Comparison of ENCODE assay signal across 9 mouse cellular contexts in genomic region chr11:113147535-113148197, GRCm38 (mm10).
A peak's percentile ranks its signal among the peaks of the same experiment; 100 is the strongest.
DNase-seq lines count a peak whose midpoint lies in the region; ATAC-seq lines count a peak whose summit lies in the region.
"Had no signal": no experiment of that assay in that cellular context is flagged by ENCODE, and none has a peak within 500 bp of the region (broad histone marks: within the 10 kb centered on the region; RNA-seq: fewer than 3 reads in every experiment).

No protein-coding gene starts in this region.

- H3K9me3 ChIP-seq in kidney, embryonic 16.5 days (ENCODE audit: low read length) = no peaks in the 10 kb centered on the region
- H3K9me3 ChIP-seq in stomach, embryonic 16.5 days (replicated peaks; ENCODE audit: control insufficient read depth, low read length) = no peaks in the 10 kb centered on the region

- peak; percentile 58 for DNase-seq in adrenal gland, postnatal 14 days
- no peak for DNase-seq in adrenal gland, postnatal 4 days (ENCODE audit: low spot score in 2 of 2)
- DNase-seq in kidney, adult 9 months = no peak
- DNase-seq in ovary, postnatal 36 days (ENCODE audit: low spot score) = peak; percentile 40
- DNase-seq in ovary, postnatal 14 days (ENCODE audit: low spot score) = no peak
- no peak for DNase-seq in thymus, postnatal 14 days
- DNase-seq: cerebellum, adult 11 months had no signal

- no peaks in the 10 kb centered on the region for H3K27me3 ChIP-seq in kidney, embryonic 16.5 days (ENCODE audit: insufficient read depth, low read length)
- no peaks in the 10 kb centered on the region for H3K27me3 ChIP-seq in stomach, embryonic 16.5 days (ENCODE audit: control insufficient read depth, insufficient read depth, low read length)

- ATAC-seq in kidney, embryonic 16.5 days (ENCODE audit: low FRiP score, low TSS enrichment) = 0 out of 2 replicates have a peak, but pooled peaks have one; percentile 32
- peak; percentile 77 for ATAC-seq in stomach, embryonic 16.5 days (ENCODE audit: insufficient read depth, low FRiP score)

- H3K36me3 ChIP-seq in kidney, embryonic 16.5 days (ENCODE audit: insufficient read depth, low read length) = no peaks in the 10 kb centered on the region
- H3K36me3 ChIP-seq in stomach, embryonic 16.5 days (ENCODE audit: control insufficient read depth, insufficient read depth, low read length) = no peaks in the 10 kb centered on the region

- peaks cover 42% of the 10 kb centered on the region for H3K4me1 ChIP-seq in kidney, embryonic 16.5 days (ENCODE audit: insufficient read depth, low read length)
- H3K4me1 ChIP-seq in stomach, embryonic 16.5 days (ENCODE audit: control insufficient read depth, insufficient read depth, low read length) = peaks cover 24% of the 10 kb centered on the region

- WGBS in kidney, embryonic 16.5 days = 13% methylated on average over 17 of the region's 17 CpGs
- WGBS in stomach, embryonic 16.5 days = 20% methylated on average over 17 of the region's 17 CpGs

- H3K27ac ChIP-seq in kidney, embryonic 16.5 days (ENCODE audit: low read length) = no peak overlapping the region
- peak overlapping the region; percentile 78 for H3K27ac ChIP-seq in stomach, embryonic 16.5 days (ENCODE audit: low read length)

- peak overlapping the region; percentile 28 for H3K4me2 ChIP-seq in kidney, embryonic 16.5 days (replicated peaks; ENCODE audit: low read depth, low read length)
- H3K4me2 ChIP-seq in stomach, embryonic 16.5 days (ENCODE audit: low read depth, low read length) = peak overlapping the region; percentile 41

- no peak overlapping the region; the same call in none of the 2 replicates for H3K9ac ChIP-seq in kidney, embryonic 16.5 days (replicated peaks; ENCODE audit: low read length)
- peak overlapping the region; percentile 26; the same call in 1 of the 2 replicates for H3K9ac ChIP-seq in stomach, embryonic 16.5 days (ENCODE audit: low read length)

- no peak overlapping the region for H3K4me3 ChIP-seq in kidney, embryonic 16.5 days (ENCODE audit: low read length)
- H3K4me3 ChIP-seq in stomach, embryonic 16.5 days (replicated peaks; ENCODE audit: low read length) = 0 out of 2 replicates have a peak overlapping the region, but pooled peaks have one; percentile 5

Comparison
In these comparisons a context has a peak if more than half of its experiments do, and no peak if none do; other contexts are left out.
1. DNase-seq: peak in adrenal gland, postnatal 14 days (single experiment) and ovary, postnatal 36 days (single experiment); none in adrenal gland, postnatal 4 days (0 of 2), kidney, adult 9 months (single experiment), ovary, postnatal 14 days (single experiment) and thymus, postnatal 14 days (single experiment).